Mouse (Mus musculus) heart, embryonic 14.5 days (tissue): ENCODE measurements around the gene Tmie. TPM values are rescaled to one million over a fixed set of nuclear protein-coding genes. Genes with fewer than 3 reads are reported as not detected.

ENCODE experiments used
- ATAC-seq: fragments of 200-750 bp; cut with Nextera tagmentation; 2 replicates; pipeline ENCODE4 v1.8.0; 2017; ENCODE audit warnings: low read depth, moderate TSS enrichment; ENCODE audit not compliant: insufficient number of reproducible peaks, insufficient read depth, low FRiP score
- H3K27ac ChIP-seq, 2 experiments: fragments of 200-500 bp in 1 of 2; fragments of 300-500 bp in 1 of 2; sonication (generic) in 1 of 2; replicated peaks in 1 of 2; 2 replicates each; pipeline ENCODE4 v1.5.1; 2012 to 2014; ENCODE audit warnings: low read depth in 2 of 2, low read length in 2 of 2, control low read depth in 1 of 2, mild to moderate bottlenecking in 1 of 2, mixed read lengths in 1 of 2; ENCODE audit not compliant: control insufficient read depth in 1 of 2, insufficient read depth in 1 of 2
- H3K27me3 ChIP-seq: fragments of 300-500 bp; sonication (generic); 2 replicates; pipeline ENCODE4 v1.6.1; 2014; ENCODE audit warnings: mild to moderate bottlenecking, low read length, control low read depth; ENCODE audit not compliant: control insufficient read depth, insufficient read depth
- H3K36me3 ChIP-seq: fragments of 300-500 bp; sonication (generic); 2 replicates; pipeline ENCODE4 v1.6.1; 2014; ENCODE audit warnings: mild to moderate bottlenecking, control low read depth, low read length, mixed read lengths; ENCODE audit not compliant: control insufficient read depth, insufficient read depth
- H3K4me1 ChIP-seq, 2 experiments: fragments of 200-500 bp in 1 of 2; fragments of 300-500 bp in 1 of 2; sonication (generic) in 1 of 2; 2 replicates each; pipeline ENCODE4 v1.6.1; 2012 to 2014; ENCODE audit warnings: low read length in 2 of 2, control low read depth in 1 of 2, mixed read lengths in 1 of 2; ENCODE audit not compliant: control insufficient read depth in 2 of 2, insufficient read depth in 2 of 2
- H3K4me2 ChIP-seq: fragments of 300-500 bp; sonication (generic); 2 replicates; pipeline ENCODE4 v1.6.1; 2014; ENCODE audit warnings: mild to moderate bottlenecking, low read length
- H3K4me3 ChIP-seq, 2 experiments: fragments of 200-500 bp in 1 of 2; fragments of 300-500 bp in 1 of 2; sonication (generic) in 1 of 2; 2 replicates each; pipeline ENCODE4 v1.5.1; 2012 to 2014; ENCODE audit warnings: low read length in 2 of 2, mild to moderate bottlenecking in 2 of 2, control low read depth in 1 of 2, low read depth in 1 of 2, moderate library complexity in 1 of 2; ENCODE audit not compliant: control insufficient read depth in 1 of 2, insufficient read depth in 1 of 2
- H3K9ac ChIP-seq: fragments of 300-500 bp; sonication (generic); 2 replicates; pipeline ENCODE4 v1.6.1; 2014; ENCODE audit warnings: mild to moderate bottlenecking, low read length
- H3K9me3 ChIP-seq: fragments of 300-500 bp; sonication (generic); 2 replicates; pipeline ENCODE4 v1.6.1; 2016; ENCODE audit warnings: low read length, control low read depth; ENCODE audit not compliant: control insufficient read depth
- WGBS: fragments of 180-500 bp; shearing (Covaris S2); extraction: QIAGEN DNeasy Blood & Tissue Kit; methylation state at CpG from one replicate; pipeline ENCODE4 v1.1.7; 2014; 5-methylcytosine and 5-hydroxymethylcytosine counted together
- polyA plus RNA-seq: library from polyadenylated mRNA; unstranded; fragments of >200 nt; fragmentation: Nextera tagmentation; extraction: Ambion mirVana; gene quantifications from 2 replicates; pipeline ENCODE4 v1.2.1, GENCODE M21; 2014

Tmie gene
- polyA plus RNA-seq, 1 experiment from 2014 or later = 0.20 TPM

GRCm38 (mm10) chr9:110895994-110896393 is 16.1 kb upstream of the Tmie start:
- no peak overlapping the region for H3K27ac ChIP-seq
- WGBS = 21% methylated on average over 7 of the region's 7 CpGs

GRCm38 (mm10) chr9:110895507-110895906 is 15.6 kb upstream of the Tmie start:
- H3K27me3 ChIP-seq = peaks cover 7% of the 10 kb centered on the region; the same call in 1 of the 2 replicates
- no peak overlapping the region for H3K9ac ChIP-seq
- WGBS = 52% methylated on average over 5 of the region's 5 CpGs
- no peak for ATAC-seq
- H3K4me2 ChIP-seq = no peak overlapping the region
- H3K4me3 ChIP-seq = no peak overlapping the region
- no peaks in the 10 kb centered on the region for H3K36me3 ChIP-seq
- H3K9me3 ChIP-seq = no peaks in the 10 kb centered on the region
- H3K4me1 ChIP-seq = peaks cover 6 to 8% of the 10 kb centered on the region in 2 experiments; a peak in 3 of 4 replicates
- H3K27ac ChIP-seq = no peak overlapping the region

More at GRCm38 (mm10) chr9:110895994-110896393, 16.1 kb upstream of the Tmie start:
- Histone ChIP-seq H3K4me2 (peak overlapping the region; percentile 31; the same call in 1 of the 2 replicates), H3K9ac (no peak overlapping the region), H3K27me3 (peaks cover 7% of the 10 kb centered on the region; the same call in 1 of the 2 replicates), H3K4me1 (peaks cover 6 to 8% of the 10 kb centered on the region in 2 experiments; a peak in 3 of 4 replicates), H3K9me3 (no peaks in the 10 kb centered on the region), H3K4me3 (no peak overlapping the region), H3K36me3 (no peaks in the 10 kb centered on the region)
- no peak for ATAC-seq

DNA sequence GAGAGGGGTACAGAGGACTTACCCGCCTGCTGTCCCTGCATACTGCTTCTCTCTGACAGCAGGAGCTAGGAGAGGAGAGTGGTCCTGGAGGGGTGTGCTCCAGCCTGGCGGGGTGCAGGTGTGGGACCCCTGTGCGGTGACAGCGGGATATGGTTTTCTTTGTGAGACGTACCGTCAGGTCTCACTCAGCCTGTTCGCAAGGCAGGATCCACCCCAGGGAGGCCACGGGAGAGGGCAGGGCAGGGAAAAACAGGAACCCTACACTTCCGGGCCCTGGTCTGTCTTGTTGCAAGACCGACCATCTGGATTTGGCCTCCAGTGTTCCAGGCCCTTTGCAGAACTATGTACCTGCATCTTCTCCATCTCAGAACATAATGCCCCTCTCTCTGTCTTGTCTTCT is 13.5 kb upstream of the Tmie start:
- ATAC-seq = no peak
- H3K4me1 ChIP-seq = peaks cover 6 to 8% of the 10 kb centered on the region in 2 experiments; a peak in 3 of 4 replicates
- H3K36me3 ChIP-seq = no peaks in the 10 kb centered on the region
- H3K4me3 ChIP-seq = no peak overlapping the region
- H3K9me3 ChIP-seq = no peaks in the 10 kb centered on the region
- peaks cover 7% of the 10 kb centered on the region; the same call in 1 of the 2 replicates for H3K27me3 ChIP-seq
- H3K4me2 ChIP-seq = no peak overlapping the region
- WGBS = 63% methylated on average over 10 of the region's 10 CpGs
- H3K27ac ChIP-seq = no peak overlapping the region
- H3K9ac ChIP-seq = no peak overlapping the region

- ATAC-seq = no peak
- Histone ChIP-seq H3K27ac (no peak overlapping the region), H3K4me1 (peaks cover 6 to 8% of the 10 kb centered on the region in 2 experiments; a peak in 3 of 4 replicates), H3K27me3 (peaks cover 7% of the 10 kb centered on the region; the same call in 1 of the 2 replicates), H3K4me2 (no peak overlapping the region), H3K4me3 (no peak overlapping the region), H3K9me3 (no peaks in the 10 kb centered on the region), H3K36me3 (no peaks in the 10 kb centered on the region), H3K9ac (no peak overlapping the region)
- 75% methylated on average over 3 of the region's 3 CpGs for WGBS
These were observed 12.6 kb upstream of the Tmie start for GRCm38 (mm10) chr9:110892552-110892951.

GRCm38 (mm10) chr9:110891077-110891828 is 11.3 kb upstream of the Tmie start:
- Histone ChIP-seq H3K27me3 (peaks cover 7% of the 10 kb centered on the region; the same call in 1 of the 2 replicates), H3K36me3 (no peaks in the 10 kb centered on the region), H3K9me3 (no peaks in the 10 kb centered on the region), H3K4me3 (no peak overlapping the region), H3K9ac (no peak overlapping the region), H3K4me2 (no peak overlapping the region), H3K4me1 (peaks cover 3 to 4% of the 10 kb centered on the region in 2 experiments; a peak in 3 of 4 replicates), H3K27ac (no peak overlapping the region)
- no peak for ATAC-seq
- 70% methylated on average over 12 of the region's 12 CpGs for WGBS

GRCm38 (mm10) chr9:110890026-110890783 is 10.3 kb upstream of the Tmie start:
- Histone ChIP-seq H3K27ac (no peak overlapping the region), H3K27me3 (peaks cover 7% of the 10 kb centered on the region; the same call in 1 of the 2 replicates)
- 13% methylated on average over 20 of the region's 21 CpGs for WGBS

DNA sequence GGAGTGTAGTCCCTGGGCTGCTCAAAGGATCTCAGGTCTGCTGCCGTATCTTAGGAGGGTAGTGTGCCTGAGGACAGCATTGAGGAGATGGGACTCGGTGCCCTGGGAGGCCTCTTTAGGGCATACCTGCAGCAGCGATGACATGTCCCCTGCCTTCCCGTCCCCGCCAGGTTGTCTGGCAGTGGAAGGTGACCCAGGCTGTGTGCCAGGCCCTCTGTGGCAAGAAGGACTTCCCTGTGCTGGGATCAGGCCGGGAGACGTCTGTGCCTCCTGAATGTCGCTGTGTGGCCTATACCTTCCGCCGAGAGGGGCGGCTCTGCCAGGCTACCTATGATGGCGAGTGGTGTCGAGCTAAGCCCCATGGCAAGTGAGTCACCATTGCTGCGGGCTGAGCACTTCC is 9.0 kb upstream of the Tmie start:
- H3K4me2 ChIP-seq = no peak overlapping the region
- no peak for ATAC-seq
- no peak overlapping the region for H3K27ac ChIP-seq
- no peaks in the 10 kb centered on the region for H3K36me3 ChIP-seq
- H3K9me3 ChIP-seq = no peaks in the 10 kb centered on the region
- H3K4me1 ChIP-seq = peaks cover 0 to 4% of the 10 kb centered on the region in 2 experiments; a peak in 2 of 4 replicates
- H3K27me3 ChIP-seq = no peaks in the 10 kb centered on the region
- H3K4me3 ChIP-seq = no peak overlapping the region
- 84% methylated on average over 14 of the region's 14 CpGs for WGBS
- no peak overlapping the region for H3K9ac ChIP-seq

More at GRCm38 (mm10) chr9:110890026-110890783, 10.3 kb upstream of the Tmie start:
- no peaks in the 10 kb centered on the region for H3K9me3 ChIP-seq
- H3K4me2 ChIP-seq = no peak overlapping the region
- ATAC-seq = no peak
- peaks cover 0 to 4% of the 10 kb centered on the region in 2 experiments; a peak in 2 of 4 replicates for H3K4me1 ChIP-seq
- H3K4me3 ChIP-seq = no peak overlapping the region
- no peaks in the 10 kb centered on the region for H3K36me3 ChIP-seq
- H3K9ac ChIP-seq = no peak overlapping the region
